Mouse (Mus musculus) lung, postnatal 0 days (tissue): ENCODE data around the gene Gins1. TPM values are rescaled to one million over a fixed set of nuclear protein-coding genes. Genes with fewer than 3 reads are reported as not detected.

Source experiments
- ATAC-seq: fragments of 200-750 bp; cut with Nextera tagmentation; 2 replicates; pipeline ENCODE4 v1.8.0; 2017; ENCODE audit warnings: moderate library complexity
- DNase-seq: peaks from one replicate; pipeline ENCODE4 v3.0.0-alpha.2; 2016; ENCODE audit warnings: low spot score
- H3K27ac ChIP-seq: fragments of 300-500 bp; sonication (generic); 2 replicates; pipeline ENCODE4 v1.5.1; 2014; ENCODE audit warnings: antibody characterized with exemption, mild to moderate bottlenecking, low read length, mixed read lengths
- H3K27me3 ChIP-seq: fragments of 300-500 bp; sonication (generic); replicated peaks from 2 replicates; pipeline ENCODE4 v1.6.1; 2014; ENCODE audit warnings: low read length, mixed read lengths; ENCODE audit not compliant: insufficient read depth
- H3K36me3 ChIP-seq: fragments of 300-500 bp; sonication (generic); 2 replicates; pipeline ENCODE4 v1.6.1; 2014; ENCODE audit warnings: low read length, mixed read lengths; ENCODE audit not compliant: insufficient read depth
- H3K4me1 ChIP-seq: fragments of 300-500 bp; sonication (generic); 2 replicates; pipeline ENCODE4 v1.6.1; 2014; ENCODE audit warnings: antibody characterized with exemption, low read depth, low read length, mixed read lengths; ENCODE audit not compliant: insufficient read depth
- H3K4me2 ChIP-seq: fragments of 300-500 bp; sonication (generic); replicated peaks from 2 replicates; pipeline ENCODE4 v1.6.1; 2014; ENCODE audit warnings: low read depth, mild to moderate bottlenecking, low read length, moderate library complexity, mixed read lengths
- H3K4me3 ChIP-seq: fragments of 300-500 bp; sonication (generic); 2 replicates; pipeline ENCODE4 v1.5.1; 2014; ENCODE audit warnings: low read depth, low read length
- H3K9ac ChIP-seq: fragments of 300-500 bp; sonication (generic); replicated peaks from 2 replicates; pipeline ENCODE4 v1.6.1; 2014; ENCODE audit warnings: low read depth, mild to moderate bottlenecking
- H3K9me3 ChIP-seq: fragments of 300-500 bp; sonication (generic); 2 replicates; pipeline ENCODE4 v1.6.1; 2016; ENCODE audit warnings: low read length, mixed read lengths
- CTCF ChIP-seq: IDR thresholded peaks from 2 replicates; pipeline ENCODE4 v1.5.1; 2016; ENCODE audit warnings: antibody characterized with exemption, mild to moderate bottlenecking
- EP300 ChIP-seq: IDR thresholded peaks from 2 replicates; pipeline ENCODE4 v1.6.1; 2016; ENCODE audit warnings: antibody characterized with exemption, mild to moderate bottlenecking, control low read depth
- WGBS: fragments of 180-500 bp; shearing (Covaris S2); extraction: QIAGEN DNeasy Blood & Tissue Kit; methylation state at CpG from one replicate; pipeline ENCODE4 v1.1.7; 2014; 5-methylcytosine and 5-hydroxymethylcytosine counted together
- polyA plus RNA-seq: library from polyadenylated mRNA; unstranded; fragments of >200 nt; fragmentation: Nextera tagmentation; extraction: Ambion mirVana; gene quantifications from 2 replicates; pipeline ENCODE4 v1.2.1, GENCODE M21; 2015

Gene Gins1
- polyA plus RNA-seq, 1 experiment from 2014 or later, result 4.4 TPM

DNA sequence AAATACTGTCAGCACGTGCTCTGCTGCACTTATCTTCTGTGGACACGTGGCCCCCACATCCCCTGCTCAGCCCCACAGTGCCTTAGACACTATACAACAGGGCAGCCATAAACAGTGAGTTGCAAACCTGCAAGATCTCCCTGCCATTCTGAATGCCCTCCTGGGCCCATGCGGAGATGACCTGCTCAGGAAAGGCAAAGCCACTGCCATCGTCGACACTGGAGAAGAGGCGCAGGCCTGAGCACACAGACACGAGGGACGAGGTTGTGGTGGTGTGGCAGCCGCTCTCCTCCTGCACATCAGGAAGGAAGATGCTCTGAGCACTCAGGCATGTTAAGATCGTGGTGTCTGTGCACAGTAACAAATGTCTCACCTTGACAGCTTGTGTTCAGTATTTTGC, 60.8 kb downstream of the Gins1 start:
- ATAC-seq, result no peak
- WGBS, result 91% methylated on average over 10 of the region's 10 CpGs

DNA sequence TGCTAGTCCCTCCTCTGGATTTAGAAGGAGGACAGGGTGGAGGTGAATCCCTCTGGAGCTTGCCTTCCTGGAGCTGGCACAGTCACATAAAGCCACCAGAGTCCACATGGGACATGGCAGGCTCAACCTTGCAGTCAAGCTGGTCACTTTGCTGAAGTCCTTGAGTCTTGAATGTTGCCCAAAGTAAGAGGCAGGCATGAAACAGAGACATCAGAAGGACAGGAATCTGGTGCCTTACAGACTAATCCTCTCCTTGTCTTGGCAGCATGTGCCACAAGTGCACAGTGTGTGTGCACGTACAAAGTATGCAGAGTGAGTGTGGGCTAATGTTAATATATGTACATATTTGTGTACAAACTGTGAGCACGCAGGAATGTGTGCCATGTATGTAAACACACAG, 62.3 kb downstream of the Gins1 start:
- H3K27me3 ChIP-seq, result no peaks in the 10 kb centered on the region
- no peak overlapping the region for H3K27ac ChIP-seq
- H3K4me2 ChIP-seq, result no peak overlapping the region
- H3K9me3 ChIP-seq, result no peaks in the 10 kb centered on the region
- H3K9ac ChIP-seq, result no peak overlapping the region
- no peaks in the 10 kb centered on the region for H3K36me3 ChIP-seq
- TF ChIP-seq EP300 (no peak), CTCF (no peak)
- H3K4me1 ChIP-seq, result no peaks in the 10 kb centered on the region
- no peak overlapping the region for H3K4me3 ChIP-seq
- ATAC-seq (no peak), DNase-seq (no peak)
- 83% methylated on average over 2 of the region's 2 CpGs for WGBS

More for the DNA sequence above, 60.8 kb downstream of the Gins1 start:
- Histone ChIP-seq H3K4me1 (no peaks in the 10 kb centered on the region), H3K27me3 (no peaks in the 10 kb centered on the region), H3K9me3 (no peaks in the 10 kb centered on the region), H3K27ac (no peak overlapping the region), H3K4me3 (no peak overlapping the region), H3K4me2 (no peak overlapping the region), H3K36me3 (no peaks in the 10 kb centered on the region), H3K9ac (no peak overlapping the region)
- TF ChIP-seq EP300 (no peak), CTCF (no peak)
- DNase-seq, result no peak

DNA sequence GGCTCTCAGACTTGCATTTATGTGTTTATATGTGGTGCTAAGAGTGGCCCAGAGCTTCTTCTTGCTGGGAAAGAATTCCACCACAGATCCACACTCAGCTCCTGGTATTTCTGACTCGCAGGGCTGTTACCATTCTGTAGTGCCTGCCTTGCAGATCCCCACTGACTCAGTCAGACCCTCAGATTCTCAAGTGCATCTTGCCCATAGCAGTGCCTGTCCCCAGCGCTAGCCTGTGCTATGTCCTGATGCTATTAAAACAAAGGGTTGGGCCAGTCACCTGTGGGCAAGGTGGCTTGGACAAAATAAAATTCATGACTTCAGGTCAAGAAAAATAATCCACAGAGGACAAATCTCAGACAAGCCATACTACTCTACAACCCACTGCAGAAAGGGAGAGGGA, 64.0 kb downstream of the Gins1 start:
- Histone ChIP-seq H3K4me3 (no peak overlapping the region), H3K9ac (no peak overlapping the region), H3K4me1 (no peaks in the 10 kb centered on the region), H3K27ac (no peak overlapping the region), H3K4me2 (no peak overlapping the region), H3K9me3 (no peaks in the 10 kb centered on the region), H3K36me3 (no peaks in the 10 kb centered on the region), H3K27me3 (no peaks in the 10 kb centered on the region)
- ATAC-seq (no peak), DNase-seq (no peak)
- TF ChIP-seq CTCF (no peak), EP300 (no peak)
- WGBS, result 95% methylated on average over 2 of the region's 2 CpGs

GRCm38 (mm10) chr2:150971856-150972255, 66.7 kb downstream of the Gins1 start:
- no peaks in the 10 kb centered on the region for H3K36me3 ChIP-seq
- ATAC-seq, result no peak
- WGBS, result 88% methylated on average over 7 of the region's 7 CpGs

DNA sequence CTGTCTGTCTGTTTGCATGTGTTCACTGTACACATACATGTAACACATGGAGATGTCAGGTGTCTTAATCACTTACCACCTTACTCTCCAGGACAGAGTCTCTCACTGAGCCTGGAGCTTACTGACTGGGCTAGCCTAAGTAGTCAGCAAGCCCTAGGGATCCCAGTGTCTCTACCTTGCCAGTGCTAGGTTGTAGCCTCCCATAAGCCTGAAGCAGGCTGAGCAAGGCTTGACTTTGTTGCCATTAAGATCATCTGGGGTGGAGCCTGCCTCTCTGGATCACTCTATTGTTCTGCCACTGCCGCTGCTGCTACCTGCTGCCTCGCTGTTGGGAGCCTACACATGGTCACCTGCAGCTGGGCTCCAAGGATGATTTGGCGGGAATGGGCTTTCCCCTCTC, 67.5 kb downstream of the Gins1 start:
- DNase-seq, result no peak
- Histone ChIP-seq H3K4me1 (no peaks in the 10 kb centered on the region), H3K27ac (no peak overlapping the region), H3K36me3 (no peaks in the 10 kb centered on the region), H3K4me3 (no peak overlapping the region), H3K9me3 (no peaks in the 10 kb centered on the region), H3K9ac (no peak overlapping the region), H3K4me2 (no peak overlapping the region), H3K27me3 (no peaks in the 10 kb centered on the region)
- TF ChIP-seq CTCF (no peak), EP300 (no peak)
- no peak for ATAC-seq
- WGBS, result 92% methylated on average over 3 of the region's 3 CpGs

More at GRCm38 (mm10) chr2:150971856-150972255, 66.7 kb downstream of the Gins1 start:
- Histone ChIP-seq H3K9me3 (no peaks in the 10 kb centered on the region), H3K9ac (no peak overlapping the region), H3K4me1 (no peaks in the 10 kb centered on the region), H3K4me3 (no peak overlapping the region), H3K27ac (no peak overlapping the region), H3K27me3 (no peaks in the 10 kb centered on the region), H3K4me2 (no peak overlapping the region)
- DNase-seq, result no peak
- TF ChIP-seq CTCF, result no peak
- TF ChIP-seq EP300, result no peak

DNA sequence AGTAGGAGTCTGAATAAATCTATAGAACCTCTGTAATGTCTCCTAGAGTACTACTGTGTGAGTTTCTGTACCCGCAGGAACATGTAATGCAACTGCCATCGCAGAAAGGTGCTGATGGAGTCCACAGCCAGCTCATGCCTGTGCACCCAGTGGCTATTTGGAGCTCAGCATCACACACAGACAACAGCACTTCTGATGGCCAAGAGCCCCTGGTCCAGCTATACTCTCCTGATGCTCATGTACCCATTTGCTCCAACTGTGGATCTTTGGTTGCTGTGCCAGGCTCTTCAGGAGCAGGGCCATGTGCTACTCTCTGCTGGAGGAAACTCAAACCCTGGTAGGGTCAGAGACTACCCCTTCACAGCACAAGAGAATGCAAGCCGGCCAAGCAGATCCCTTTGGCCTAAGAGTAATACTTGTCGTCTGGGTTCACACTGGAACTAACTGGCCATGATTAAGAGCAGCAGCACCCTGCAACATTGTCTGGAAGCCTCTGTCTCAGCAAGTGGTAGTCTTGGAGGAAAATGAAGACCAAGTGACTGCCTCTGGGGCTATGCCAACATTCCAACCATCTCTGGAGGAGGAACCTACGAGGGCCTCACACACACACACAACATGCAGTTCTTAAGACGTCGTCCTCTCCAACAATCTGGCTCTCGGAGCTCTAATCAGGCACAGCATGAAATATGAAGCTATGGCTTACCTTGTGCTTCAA, 68.4 kb downstream of the Gins1 start:
- H3K9me3 ChIP-seq, result no peaks in the 10 kb centered on the region
- no peaks in the 10 kb centered on the region for H3K4me1 ChIP-seq
- 74% methylated on average over 8 of the region's 8 CpGs for WGBS
- no peak overlapping the region for H3K4me2 ChIP-seq
- no peak for TF ChIP-seq CTCF
- TF ChIP-seq EP300, result no peak
- H3K27me3 ChIP-seq, result no peaks in the 10 kb centered on the region
- H3K36me3 ChIP-seq, result no peaks in the 10 kb centered on the region
- ATAC-seq, result no peak
- no peak for DNase-seq
- H3K27ac ChIP-seq, result no peak overlapping the region
- H3K4me3 ChIP-seq, result no peak overlapping the region
- H3K9ac ChIP-seq, result no peak overlapping the region

- Histone ChIP-seq H3K9me3 (no peaks in the 10 kb centered on the region), H3K36me3 (no peaks in the 10 kb centered on the region)
- DNase-seq, result no peak
Observed at GRCm38 (mm10) chr2:150976871-150977270, 71.7 kb downstream of the Gins1 start.

More at GRCm38 (mm10) chr2:150976871-150977270, 71.7 kb downstream of the Gins1 start:
- Histone ChIP-seq H3K27me3 (no peaks in the 10 kb centered on the region), H3K4me2 (no peak overlapping the region), H3K4me3 (no peak overlapping the region), H3K9ac (no peak overlapping the region), H3K27ac (no peak overlapping the region), H3K4me1 (no peaks in the 10 kb centered on the region)
- WGBS, result 92% methylated on average over 5 of the region's 5 CpGs
- TF ChIP-seq EP300, result no peak
- TF ChIP-seq CTCF, result no peak
- ATAC-seq, result no peak
